Mouse (Mus musculus) forebrain, embryonic 13.5 days (tissue): ENCODE measurements around the gene Cnnm1. TPM values are rescaled to one million over a fixed set of nuclear protein-coding genes. Genes with fewer than 3 reads are reported as not detected.

Experiments used
- ATAC-seq: fragments of 200-750 bp; cut with Nextera tagmentation; 2 replicates; pipeline ENCODE4 v1.8.0; 2017
- H3K27ac ChIP-seq: fragments of 300-500 bp; sonication (generic); 2 replicates; pipeline ENCODE4 v1.5.1; 2015; ENCODE audit warnings: inconsistent platforms, mild to moderate bottlenecking, moderate library complexity
- H3K27me3 ChIP-seq: fragments of 300-500 bp; sonication (generic); 2 replicates; pipeline ENCODE4 v1.6.1; 2015; ENCODE audit warnings: mild to moderate bottlenecking, inconsistent platforms
- H3K36me3 ChIP-seq: fragments of 300-500 bp; sonication (generic); 2 replicates; pipeline ENCODE4 v1.6.1; 2015; ENCODE audit warnings: mild to moderate bottlenecking, inconsistent platforms; ENCODE audit not compliant: poor library complexity, severe bottlenecking
- H3K4me1 ChIP-seq: fragments of 300-500 bp; sonication (generic); 2 replicates; pipeline ENCODE4 v1.6.1; 2015; ENCODE audit warnings: inconsistent platforms
- H3K4me2 ChIP-seq: fragments of 300-500 bp; sonication (generic); 2 replicates; pipeline ENCODE4 v1.6.1; 2015; ENCODE audit warnings: inconsistent platforms, mild to moderate bottlenecking, moderate library complexity
- H3K4me3 ChIP-seq: fragments of 300-500 bp; sonication (generic); 2 replicates; pipeline ENCODE4 v1.5.1; 2015; ENCODE audit warnings: mild to moderate bottlenecking, inconsistent platforms
- H3K9ac ChIP-seq: fragments of 300-500 bp; sonication (generic); 2 replicates; pipeline ENCODE4 v1.6.1; 2015; ENCODE audit warnings: mild to moderate bottlenecking, inconsistent platforms
- H3K9me3 ChIP-seq: fragments of 300-500 bp; sonication (generic); replicated peaks from 2 replicates; pipeline ENCODE4 v1.6.1; 2016; ENCODE audit warnings: inconsistent platforms
- WGBS: fragments of 180-500 bp; shearing (Covaris S2); methylation state at CpG from one replicate; pipeline ENCODE4 v1.1.7; 2015; 5-methylcytosine and 5-hydroxymethylcytosine counted together
- polyA plus RNA-seq: library from polyadenylated mRNA; unstranded; fragments of >200 nt; fragmentation: Nextera tagmentation; extraction: Ambion mirVana; gene quantifications from 2 replicates; pipeline ENCODE4 v1.2.1, GENCODE M21; 2015

Gene Cnnm1
- 0.61 and 0.65 TPM in 2 replicates for polyA plus RNA-seq

DNA sequence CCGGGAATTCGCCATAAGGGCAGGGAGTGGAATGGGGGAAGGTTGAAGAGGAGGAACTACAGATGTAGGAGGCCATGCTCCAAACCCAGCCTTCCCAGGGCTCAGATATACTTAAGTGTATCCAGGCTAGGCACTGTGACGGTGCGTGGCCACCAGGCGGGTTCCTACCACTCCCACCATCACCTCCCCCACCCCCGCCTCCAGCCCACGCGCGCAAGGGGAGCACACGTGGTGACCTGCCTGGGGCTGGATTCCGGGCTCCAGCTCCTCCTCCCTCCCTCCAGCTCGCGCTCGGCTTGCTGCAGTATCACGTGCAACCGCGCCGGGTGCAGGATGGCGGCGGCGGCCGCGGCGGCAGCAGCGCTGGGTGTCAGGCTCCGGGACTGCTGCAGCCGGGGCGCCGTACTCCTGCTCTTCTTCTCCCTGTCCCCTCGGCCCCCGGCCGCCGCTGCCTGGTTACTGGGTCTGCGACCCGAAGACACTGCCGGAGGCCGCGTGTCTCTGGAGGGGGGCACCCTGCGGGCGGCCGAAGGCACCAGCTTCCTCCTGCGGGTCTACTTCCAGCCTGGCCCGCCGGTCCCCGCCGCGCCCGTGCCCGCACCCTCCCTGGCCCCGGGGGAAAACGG is at the start of gene Cnnm1:
Gene Cnnm1, plus strand, starts transcription at position 325 of the 626 bp plus-strand sequence.
- peaks cover 43% of the 10 kb centered on the region for H3K27me3 ChIP-seq
- H3K9ac ChIP-seq = peak within 1 kb of the TSS; percentile 73
- 1% methylated on average over 32 of the region's 51 CpGs for WGBS
- H3K4me2 ChIP-seq = peak within 1 kb of the TSS; percentile 98
- H3K27ac ChIP-seq = peak within 1 kb of the TSS; percentile 25
- H3K36me3 ChIP-seq = no peaks in the 10 kb centered on the region
- H3K4me1 ChIP-seq = peaks cover 8% of the 10 kb centered on the region
- peak; percentile 87 for ATAC-seq
- H3K4me3 ChIP-seq = peak within 1 kb of the TSS; percentile 72
- no peaks in the 10 kb centered on the region for H3K9me3 ChIP-seq

DNA sequence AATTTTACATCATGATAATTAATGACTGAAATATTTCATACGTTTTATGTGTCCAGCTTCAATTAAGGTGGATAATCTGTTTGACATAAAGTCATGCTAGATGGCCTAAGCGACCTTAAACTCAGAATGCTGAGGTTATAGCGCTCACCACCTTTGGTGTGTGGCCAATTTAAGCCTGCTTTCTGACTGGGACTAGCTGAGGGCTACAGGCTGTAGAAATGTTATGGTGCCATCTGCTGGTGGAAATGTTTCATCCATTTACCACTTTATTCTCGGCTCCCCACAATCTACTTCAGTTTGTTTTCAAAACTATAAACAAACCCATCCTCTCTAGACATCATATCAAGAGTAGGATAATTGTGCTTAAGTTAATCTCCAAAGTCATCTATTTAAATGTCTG is 43.9 kb upstream of the Cnnm1 start:
- ATAC-seq = peak; percentile 51; the same call in 1 of the 2 replicates
- no peaks in the 10 kb centered on the region for H3K36me3 ChIP-seq
- H3K9me3 ChIP-seq = no peaks in the 10 kb centered on the region
- no peak overlapping the region for H3K9ac ChIP-seq
- H3K27me3 ChIP-seq = peaks cover 6% of the 10 kb centered on the region; the same call in 1 of the 2 replicates
- no peak overlapping the region for H3K4me2 ChIP-seq
- no peak overlapping the region for H3K27ac ChIP-seq
- no peaks in the 10 kb centered on the region for H3K4me1 ChIP-seq
- no peak overlapping the region for H3K4me3 ChIP-seq
- WGBS = 7% methylated on average over 4 of the region's 4 CpGs

DNA sequence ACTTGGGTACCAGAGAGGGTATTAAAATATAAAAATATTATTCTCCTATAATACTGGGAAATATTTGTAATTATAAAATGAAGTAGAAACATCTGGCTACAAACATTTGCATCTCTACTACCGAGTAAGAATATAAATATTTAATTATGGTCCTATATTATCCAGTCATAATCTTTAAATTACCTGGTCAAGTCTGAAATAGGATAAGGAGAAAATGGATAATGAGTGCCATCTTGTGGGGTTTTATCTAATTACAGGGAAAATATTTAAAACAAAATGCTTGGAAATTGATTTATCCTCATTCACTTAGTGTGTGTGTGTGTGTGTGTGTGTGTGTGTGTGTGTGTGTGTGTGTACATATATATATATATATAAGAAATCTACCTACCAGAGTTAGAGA is 33.1 kb upstream of the Cnnm1 start:
- no peak overlapping the region for H3K9ac ChIP-seq
- no peak overlapping the region for H3K4me2 ChIP-seq
- H3K27ac ChIP-seq = no peak overlapping the region
- H3K4me3 ChIP-seq = no peak overlapping the region
- H3K9me3 ChIP-seq = no peaks in the 10 kb centered on the region
- ATAC-seq = no peak
- WGBS = 50% methylated on average over 1 of the region's 1 CpGs
- H3K27me3 ChIP-seq = no peaks in the 10 kb centered on the region
- H3K36me3 ChIP-seq = no peaks in the 10 kb centered on the region
- H3K4me1 ChIP-seq = no peaks in the 10 kb centered on the region

DNA sequence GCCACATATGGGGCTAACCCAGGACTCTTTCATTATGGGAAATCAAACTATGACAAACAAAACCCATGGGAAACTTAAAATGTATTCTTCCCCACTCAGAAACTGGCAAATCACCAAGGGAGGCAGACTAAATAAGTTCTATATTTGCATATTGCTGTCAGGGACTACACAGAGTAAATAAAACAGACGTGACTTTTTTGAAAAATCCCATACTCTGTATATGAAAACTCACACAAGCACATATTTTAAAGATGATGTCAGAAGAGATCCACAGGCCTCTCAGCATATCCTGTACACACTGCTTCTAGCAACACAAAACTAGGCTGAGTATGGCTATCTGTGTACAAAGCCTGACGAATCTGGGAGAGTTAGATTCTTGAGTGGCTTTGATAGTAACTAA is 24.7 kb upstream of the Cnnm1 start:
- WGBS = 71% methylated on average over 2 of the region's 2 CpGs

DNA sequence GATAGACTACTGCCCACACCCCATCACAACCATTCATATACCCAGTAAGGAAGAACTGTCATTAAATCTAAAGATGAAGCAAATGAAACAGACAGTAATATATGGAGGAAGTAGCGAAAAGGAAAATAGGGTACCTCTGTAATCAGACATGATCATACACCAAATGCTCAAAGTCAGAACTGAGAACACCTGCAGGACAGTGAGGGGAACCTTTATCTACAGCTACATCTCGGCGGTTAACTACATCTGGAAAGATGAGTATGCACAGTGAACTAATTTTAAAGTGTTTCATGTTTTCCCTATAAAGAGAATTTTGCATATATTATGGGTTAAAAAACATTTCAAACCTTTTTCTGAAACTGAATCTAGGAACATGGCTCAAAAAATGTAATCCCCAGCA is 19.7 kb upstream of the Cnnm1 start:
- H3K36me3 ChIP-seq = no peaks in the 10 kb centered on the region
- 89% methylated on average over 3 of the region's 3 CpGs for WGBS
- no peak for ATAC-seq

More for the DNA sequence above, 24.7 kb upstream of the Cnnm1 start:
- ATAC-seq = no peak
- H3K4me1 ChIP-seq = no peaks in the 10 kb centered on the region
- no peaks in the 10 kb centered on the region for H3K9me3 ChIP-seq
- H3K4me2 ChIP-seq = no peak overlapping the region
- no peak overlapping the region for H3K4me3 ChIP-seq
- no peaks in the 10 kb centered on the region for H3K36me3 ChIP-seq
- no peaks in the 10 kb centered on the region for H3K27me3 ChIP-seq
- no peak overlapping the region for H3K27ac ChIP-seq
- H3K9ac ChIP-seq = no peak overlapping the region

DNA sequence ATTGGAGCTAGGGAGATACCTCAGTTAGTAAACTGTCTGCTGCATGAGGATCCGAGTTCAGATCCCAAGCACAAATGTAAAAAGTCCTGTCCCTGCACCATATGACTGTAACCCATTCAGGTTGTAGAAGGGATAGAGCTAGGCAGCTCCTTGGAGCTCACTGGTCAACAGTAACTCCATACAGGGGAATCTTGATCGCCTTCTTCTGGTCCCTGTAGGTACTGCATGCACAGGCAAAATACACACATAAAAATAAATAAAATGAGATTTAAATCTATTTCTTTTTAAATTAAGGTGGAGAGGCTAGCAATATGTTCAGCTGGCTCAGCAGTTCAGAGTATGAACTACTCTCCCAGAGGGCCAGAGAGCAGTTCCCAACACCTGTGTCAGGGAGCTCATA is 16.2 kb upstream of the Cnnm1 start:
- H3K27ac ChIP-seq = no peak overlapping the region
- H3K9ac ChIP-seq = no peak overlapping the region
- H3K4me1 ChIP-seq = no peaks in the 10 kb centered on the region
- ATAC-seq = no peak
- H3K4me3 ChIP-seq = no peak overlapping the region
- no peak overlapping the region for H3K4me2 ChIP-seq
- H3K36me3 ChIP-seq = no peaks in the 10 kb centered on the region
- WGBS = 69% methylated on average over 2 of the region's 2 CpGs
- H3K9me3 ChIP-seq = no peaks in the 10 kb centered on the region
- no peaks in the 10 kb centered on the region for H3K27me3 ChIP-seq

More for the DNA sequence above, 19.7 kb upstream of the Cnnm1 start:
- Histone ChIP-seq H3K9ac (no peak overlapping the region), H3K4me2 (no peak overlapping the region), H3K27ac (no peak overlapping the region), H3K27me3 (no peaks in the 10 kb centered on the region), H3K4me1 (no peaks in the 10 kb centered on the region), H3K9me3 (no peaks in the 10 kb centered on the region), H3K4me3 (no peak overlapping the region)

DNA sequence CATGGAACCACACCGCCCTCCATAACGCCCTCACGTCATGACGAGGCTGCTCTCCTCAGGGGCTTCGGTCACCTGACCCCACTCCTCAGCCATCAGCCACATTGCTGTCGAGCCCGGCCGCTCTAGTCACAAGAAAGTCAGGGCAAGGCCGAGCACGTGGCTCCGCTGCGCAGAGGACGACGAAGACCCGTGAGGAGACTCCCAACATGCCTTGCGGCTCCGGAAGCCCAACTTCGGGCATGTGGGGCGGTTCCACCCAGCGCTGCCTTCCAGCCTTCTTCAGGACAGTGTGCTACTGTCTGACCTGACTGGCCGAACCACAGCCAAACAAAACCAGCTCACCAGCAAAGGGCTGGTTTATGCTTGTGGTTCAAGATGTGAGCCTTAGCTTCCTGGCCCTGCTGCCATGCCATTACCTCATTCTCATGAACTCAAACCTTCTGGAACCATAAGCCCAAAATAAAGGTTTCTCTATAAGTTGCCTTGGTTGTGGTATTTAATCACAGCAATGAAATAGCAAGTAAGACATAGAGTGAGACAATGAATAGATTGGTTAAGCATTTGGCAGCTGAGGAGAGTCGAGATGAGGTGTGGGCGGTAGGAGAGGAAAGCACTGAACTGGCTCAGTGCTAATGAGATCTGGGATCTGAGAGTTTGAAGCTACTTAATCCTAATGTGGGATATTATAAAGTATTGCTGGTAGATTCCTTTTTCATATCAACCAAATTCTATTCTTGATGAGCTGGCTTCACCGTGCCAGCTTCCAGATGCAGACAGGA is 12.6 kb upstream of the Cnnm1 start:
- Histone ChIP-seq H3K4me2 (no peak overlapping the region), H3K4me1 (no peaks in the 10 kb centered on the region), H3K36me3 (no peaks in the 10 kb centered on the region), H3K9ac (no peak overlapping the region), H3K4me3 (no peak overlapping the region), H3K27me3 (no peaks in the 10 kb centered on the region), H3K27ac (no peak overlapping the region), H3K9me3 (no peaks in the 10 kb centered on the region)
- no peak for ATAC-seq
- WGBS = 92% methylated on average over 24 of the region's 24 CpGs

DNA sequence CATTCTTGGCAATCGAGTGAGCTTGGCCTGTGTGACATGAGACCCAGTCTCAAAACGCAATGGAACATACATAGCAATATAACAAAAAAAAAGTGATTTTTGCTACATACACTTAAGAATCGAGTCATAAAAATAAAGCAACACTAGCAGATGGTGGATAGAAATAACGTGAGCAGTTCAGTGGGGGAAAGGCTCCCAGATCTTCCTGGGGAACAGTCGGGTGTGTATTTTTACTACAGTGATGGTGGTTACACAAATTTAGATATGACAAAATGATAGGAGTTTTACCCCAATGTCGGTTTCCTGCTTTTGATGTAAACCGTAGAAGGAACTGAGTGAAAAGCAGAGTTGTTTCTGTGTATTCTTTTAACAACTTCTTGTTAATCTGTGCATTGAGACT is 990 bp upstream of the Cnnm1 start:
- H3K36me3 ChIP-seq = no peaks in the 10 kb centered on the region
- no peak overlapping the region for H3K4me3 ChIP-seq
- H3K4me1 ChIP-seq = peaks cover 8% of the 10 kb centered on the region
- 82% methylated on average over 7 of the region's 7 CpGs for WGBS
- H3K9ac ChIP-seq = no peak overlapping the region
- H3K27me3 ChIP-seq = peaks cover 43% of the 10 kb centered on the region
- no peak overlapping the region for H3K4me2 ChIP-seq
- no peaks in the 10 kb centered on the region for H3K9me3 ChIP-seq
- ATAC-seq = no peak
- no peak overlapping the region for H3K27ac ChIP-seq

DNA sequence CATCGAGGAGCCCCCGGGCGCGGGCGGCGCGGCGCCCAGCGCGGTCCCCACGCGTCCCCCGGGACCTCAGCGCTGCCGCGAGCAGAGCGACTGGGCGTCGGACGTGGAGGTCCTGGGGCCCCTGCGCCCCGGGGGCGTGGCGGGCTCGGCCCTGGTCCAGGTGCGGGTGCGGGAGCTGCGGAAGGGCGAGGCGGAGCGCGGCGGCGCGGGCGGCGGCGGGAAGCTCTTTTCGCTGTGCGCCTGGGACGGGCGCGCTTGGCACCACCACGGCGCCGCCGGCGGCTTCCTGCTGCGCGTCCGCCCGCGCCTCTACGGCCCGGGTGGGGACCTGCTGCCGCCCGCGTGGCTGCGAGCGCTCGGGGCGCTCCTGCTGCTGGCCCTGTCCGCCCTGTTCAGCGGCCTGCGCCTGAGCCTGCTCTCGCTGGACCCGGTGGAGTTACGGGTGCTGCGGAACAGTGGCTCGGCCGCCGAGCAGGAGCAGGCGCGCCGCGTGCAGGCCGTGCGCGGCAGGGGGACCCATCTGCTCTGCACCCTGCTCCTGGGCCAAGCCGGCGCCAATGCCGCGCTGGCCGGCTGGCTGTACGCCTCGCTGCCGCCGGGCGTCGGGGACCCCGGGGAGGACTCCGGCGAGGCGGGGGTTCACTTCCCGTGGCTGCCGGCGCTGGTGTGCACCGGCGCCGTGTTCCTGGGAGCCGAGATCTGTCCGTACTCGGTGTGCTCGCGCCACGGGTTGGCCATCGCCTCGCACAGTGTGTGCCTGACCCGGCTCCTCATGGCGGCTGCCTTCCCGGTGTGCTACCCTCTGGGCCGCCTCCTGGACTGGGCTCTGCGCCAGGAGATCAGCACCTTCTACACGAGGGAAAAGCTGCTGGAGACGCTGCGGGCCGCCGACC is 778 bp downstream of the Cnnm1 start:
- Histone ChIP-seq H3K27me3 (peaks cover 43% of the 10 kb centered on the region), H3K4me1 (peaks cover 8% of the 10 kb centered on the region), H3K4me2 (peak overlapping the region; percentile 98), H3K9ac (peak overlapping the region; percentile 73), H3K9me3 (no peaks in the 10 kb centered on the region), H3K4me3 (peak overlapping the region; percentile 72), H3K36me3 (no peaks in the 10 kb centered on the region), H3K27ac (peak overlapping the region; percentile 19)
- under 1% methylated on average over 94 of the region's 118 CpGs for WGBS
- ATAC-seq = peak; percentile 60

DNA sequence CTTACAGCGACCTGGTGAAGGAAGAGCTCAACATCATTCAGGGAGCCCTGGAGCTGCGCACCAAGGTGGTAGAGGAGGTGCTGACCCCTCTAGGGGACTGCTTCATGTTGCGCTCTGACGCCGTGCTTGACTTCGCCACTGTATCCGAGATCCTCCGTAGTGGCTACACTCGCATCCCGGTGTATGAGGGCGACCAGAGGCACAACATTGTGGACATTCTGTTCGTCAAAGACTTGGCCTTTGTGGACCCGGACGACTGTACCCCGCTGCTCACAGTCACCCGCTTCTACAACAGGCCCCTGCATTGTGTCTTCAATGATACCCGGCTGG is 1.4 kb downstream of the Cnnm1 start:
- Histone ChIP-seq H3K4me3 (peak overlapping the region; percentile 72), H3K36me3 (no peaks in the 10 kb centered on the region), H3K27me3 (peaks cover 43% of the 10 kb centered on the region), H3K9ac (peak overlapping the region; percentile 73), H3K9me3 (no peaks in the 10 kb centered on the region), H3K4me2 (peak overlapping the region; percentile 98), H3K27ac (no peak overlapping the region), H3K4me1 (peaks cover 8% of the 10 kb centered on the region)
- WGBS = 8% methylated on average over 17 of the region's 17 CpGs
- no peak for ATAC-seq

DNA sequence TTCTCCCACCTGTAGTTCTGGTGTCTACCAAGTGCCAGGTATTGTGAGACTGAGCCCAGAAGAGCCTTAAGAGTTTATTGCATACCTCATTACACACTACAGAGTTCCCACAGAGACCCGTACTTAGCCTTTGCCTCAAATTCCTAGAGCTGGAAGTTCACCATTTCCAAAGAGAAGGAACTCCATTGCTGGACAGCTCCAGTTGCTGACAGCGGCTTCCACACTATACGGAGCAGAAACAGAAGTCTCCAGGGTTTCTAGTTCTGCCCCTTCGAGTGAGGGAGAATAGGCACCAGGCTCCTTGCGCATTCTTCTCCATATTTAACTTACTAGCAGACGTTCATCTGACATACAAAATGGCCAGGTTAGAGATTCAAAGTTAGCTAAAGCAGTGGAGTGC is 2.0 kb downstream of the Cnnm1 start:
- H3K4me3 ChIP-seq = peak overlapping the region; percentile 72; the same call in 1 of the 2 replicates
- H3K4me2 ChIP-seq = peak overlapping the region; percentile 98
- 48% methylated on average over 6 of the region's 6 CpGs for WGBS

DNA sequence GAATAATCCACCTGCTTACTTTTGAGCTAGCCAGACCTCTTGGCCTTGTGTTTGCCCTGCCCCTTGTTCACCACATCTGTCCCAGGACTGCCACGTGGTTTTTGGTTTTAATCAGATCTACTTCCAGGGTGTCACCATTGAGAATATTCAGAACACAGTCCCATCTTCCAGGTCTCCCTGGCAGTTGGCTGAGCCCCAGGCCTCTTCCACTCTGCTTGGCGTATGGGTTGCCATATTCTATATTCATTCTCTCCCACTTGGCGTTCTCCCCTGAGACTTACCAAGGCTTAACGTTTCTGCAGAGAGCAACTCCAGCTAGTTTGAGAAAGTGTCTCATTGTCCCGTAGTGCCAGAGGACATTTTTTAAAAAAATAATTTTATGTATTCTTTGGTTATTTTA is 2.7 kb downstream of the Cnnm1 start:
- Histone ChIP-seq H3K36me3 (no peaks in the 10 kb centered on the region), H3K4me2 (no peak overlapping the region), H3K27me3 (peaks cover 43% of the 10 kb centered on the region), H3K27ac (no peak overlapping the region), H3K9me3 (no peaks in the 10 kb centered on the region), H3K4me1 (peaks cover 8% of the 10 kb centered on the region), H3K4me3 (no peak overlapping the region), H3K9ac (no peak overlapping the region)
- ATAC-seq = no peak
- 84% methylated on average over 5 of the region's 5 CpGs for WGBS

More for the DNA sequence above, 2.0 kb downstream of the Cnnm1 start:
- peaks cover 43% of the 10 kb centered on the region for H3K27me3 ChIP-seq
- ATAC-seq = no peak
- H3K9me3 ChIP-seq = no peaks in the 10 kb centered on the region
- no peaks in the 10 kb centered on the region for H3K36me3 ChIP-seq
- no peak overlapping the region for H3K9ac ChIP-seq
- no peak overlapping the region for H3K27ac ChIP-seq
- peaks cover 8% of the 10 kb centered on the region for H3K4me1 ChIP-seq
